Mouse (Mus musculus): ENCODE measurements around the gene Mertk. TPM values are rescaled to one million over a fixed set of nuclear protein-coding genes. Genes with fewer than 3 reads are reported as not detected.

Mertk gene
- polyA plus RNA-seq, 1 experiment = 2.2 TPM

GRCm38 (mm10) chr2:128726626-128727025, 27.9 kb downstream of the Mertk start:
- TF ChIP-seq POLR2A (IDR thresholded peaks at IDR 0.05; ENCODE audit: insufficient read depth, low read length) (no peak), EP300 (IDR thresholded peaks at IDR 0.05; ENCODE audit: insufficient read depth, low read depth, low read length) (no peak), CTCF (IDR thresholded peaks at IDR 0.05; ENCODE audit: low read depth, low read length) (no peak)
- Histone ChIP-seq H3K9ac (ENCODE audit: low read depth, poor library complexity, severe bottlenecking) (no peak overlapping the region), H3K4me3 (ENCODE audit: low read depth, low read length) (no peak overlapping the region), H3K9me3 (replicated peaks; ENCODE audit: control insufficient read depth, insufficient read depth, low read length, poor library complexity, severe bottlenecking) (no peaks in the 10 kb centered on the region), H3K36me3 (ENCODE audit: control insufficient read depth, insufficient read depth, low read length, poor library complexity, severe bottlenecking) (no peaks in the 10 kb centered on the region), H3K4me1 (ENCODE audit: control insufficient read depth, insufficient read depth, low read length) (no peaks in the 10 kb centered on the region), H3K27ac (ENCODE audit: insufficient read depth, low read length) (no peak overlapping the region), H3K27me3 (ENCODE audit: control insufficient read depth, insufficient read depth, low read length, poor library complexity, severe bottlenecking) (no peaks in the 10 kb centered on the region)

DNA sequence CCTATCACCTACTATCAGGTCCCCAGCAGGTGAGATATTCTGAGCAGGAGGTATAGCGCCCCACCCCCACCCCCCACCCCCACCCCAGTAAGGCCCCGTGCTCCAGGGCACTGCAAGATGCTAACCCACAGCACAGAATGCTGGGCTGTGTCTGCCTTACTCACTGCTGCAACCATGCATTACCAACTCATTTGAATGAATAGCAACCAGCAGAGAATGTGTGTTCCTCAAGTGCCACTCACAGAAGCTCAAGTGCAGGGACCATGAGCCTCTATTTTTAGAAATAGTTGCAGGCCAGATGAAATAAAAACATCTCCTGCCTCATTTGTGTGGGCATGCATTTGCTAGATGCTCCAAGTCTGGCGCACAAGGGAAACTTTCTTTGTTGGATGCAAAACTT, 28.8 kb downstream of the Mertk start:
- no peaks in the 10 kb centered on the region for H3K27me3 ChIP-seq (ENCODE audit: control insufficient read depth, insufficient read depth, low read length, poor library complexity, severe bottlenecking)
- H3K36me3 ChIP-seq (ENCODE audit: control insufficient read depth, insufficient read depth, low read length, poor library complexity, severe bottlenecking) = no peaks in the 10 kb centered on the region
- no peak overlapping the region for H3K27ac ChIP-seq (ENCODE audit: insufficient read depth, low read length)
- no peak overlapping the region for H3K4me3 ChIP-seq (ENCODE audit: low read depth, low read length)
- no peaks in the 10 kb centered on the region for H3K9me3 ChIP-seq (replicated peaks; ENCODE audit: control insufficient read depth, insufficient read depth, low read length, poor library complexity, severe bottlenecking)
- TF ChIP-seq POLR2A (IDR thresholded peaks at IDR 0.05; ENCODE audit: insufficient read depth, low read length) = no peak
- no peak overlapping the region for H3K9ac ChIP-seq (ENCODE audit: low read depth, poor library complexity, severe bottlenecking)
- no peaks in the 10 kb centered on the region for H3K4me1 ChIP-seq (ENCODE audit: control insufficient read depth, insufficient read depth, low read length)

GRCm38 (mm10) chr2:128728066-128728465, 29.3 kb downstream of the Mertk start:
- Histone ChIP-seq H3K36me3 (ENCODE audit: control insufficient read depth, insufficient read depth, low read length, poor library complexity, severe bottlenecking) (no peaks in the 10 kb centered on the region), H3K9me3 (replicated peaks; ENCODE audit: control insufficient read depth, insufficient read depth, low read length, poor library complexity, severe bottlenecking) (no peaks in the 10 kb centered on the region), H3K9ac (ENCODE audit: low read depth, poor library complexity, severe bottlenecking) (no peak overlapping the region), H3K4me3 (ENCODE audit: low read depth, low read length) (no peak overlapping the region), H3K27ac (ENCODE audit: insufficient read depth, low read length) (no peak overlapping the region), H3K4me1 (ENCODE audit: control insufficient read depth, insufficient read depth, low read length) (no peaks in the 10 kb centered on the region), H3K27me3 (ENCODE audit: control insufficient read depth, insufficient read depth, low read length, poor library complexity, severe bottlenecking) (no peaks in the 10 kb centered on the region)
- no peak for TF ChIP-seq CTCF (IDR thresholded peaks at IDR 0.05; ENCODE audit: low read depth, low read length)
- TF ChIP-seq POLR2A (IDR thresholded peaks at IDR 0.05; ENCODE audit: insufficient read depth, low read length) = no peak
- no peak for TF ChIP-seq EP300 (IDR thresholded peaks at IDR 0.05; ENCODE audit: insufficient read depth, low read depth, low read length)

DNA sequence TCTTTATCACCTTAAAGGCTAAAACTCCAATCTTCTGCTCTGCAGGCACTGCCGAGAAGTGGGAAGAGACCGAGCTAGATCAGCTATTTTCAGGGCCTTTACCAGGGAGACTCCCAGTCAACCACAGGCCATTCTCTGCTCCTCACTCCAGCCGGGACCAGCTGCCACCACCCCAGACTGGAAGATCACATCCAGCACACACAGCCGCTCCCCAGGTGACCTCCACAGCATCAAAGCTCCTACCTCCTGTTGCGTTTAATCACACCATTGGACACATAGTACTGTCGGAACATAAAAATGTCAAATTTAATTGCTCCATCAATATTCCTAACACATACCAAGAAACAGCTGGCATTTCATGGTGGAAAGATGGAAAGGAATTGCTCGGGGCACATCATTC, 30.4 kb downstream of the Mertk start:
- Histone ChIP-seq H3K4me3 (ENCODE audit: low read depth, low read length) (no peak overlapping the region), H3K9me3 (replicated peaks; ENCODE audit: control insufficient read depth, insufficient read depth, low read length, poor library complexity, severe bottlenecking) (no peaks in the 10 kb centered on the region), H3K36me3 (ENCODE audit: control insufficient read depth, insufficient read depth, low read length, poor library complexity, severe bottlenecking) (no peaks in the 10 kb centered on the region), H3K4me1 (ENCODE audit: control insufficient read depth, insufficient read depth, low read length) (no peaks in the 10 kb centered on the region), H3K27me3 (ENCODE audit: control insufficient read depth, insufficient read depth, low read length, poor library complexity, severe bottlenecking) (no peaks in the 10 kb centered on the region), H3K9ac (ENCODE audit: low read depth, poor library complexity, severe bottlenecking) (no peak overlapping the region), H3K27ac (ENCODE audit: insufficient read depth, low read length) (no peak overlapping the region)
- no peak for TF ChIP-seq CTCF (IDR thresholded peaks at IDR 0.05; ENCODE audit: low read depth, low read length)
- TF ChIP-seq EP300 (IDR thresholded peaks at IDR 0.05; ENCODE audit: insufficient read depth, low read depth, low read length) = no peak
- TF ChIP-seq POLR2A (IDR thresholded peaks at IDR 0.05; ENCODE audit: insufficient read depth, low read length) = no peak

DNA sequence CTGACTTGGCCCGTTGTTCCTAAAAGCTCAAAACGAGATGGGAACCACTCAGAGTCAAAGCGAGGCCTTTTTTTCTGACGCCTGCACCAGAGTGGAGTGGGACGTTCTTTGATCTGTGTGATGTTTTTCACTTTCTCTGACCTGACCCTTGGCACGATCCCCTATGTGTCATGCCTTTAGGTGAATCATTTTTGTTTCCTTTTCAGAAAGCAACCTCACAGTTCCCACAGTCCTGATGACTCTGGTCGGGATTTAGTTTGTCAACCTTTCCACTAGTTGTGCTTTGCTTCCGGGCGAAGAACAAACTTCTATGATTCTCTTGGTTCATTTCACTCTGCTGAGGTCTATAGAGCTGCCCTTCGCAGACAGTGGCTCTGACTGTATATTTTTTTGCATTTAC, 32.8 kb downstream of the Mertk start:
- Histone ChIP-seq H3K36me3 (ENCODE audit: control insufficient read depth, insufficient read depth, low read length, poor library complexity, severe bottlenecking) (no peaks in the 10 kb centered on the region), H3K9ac (ENCODE audit: low read depth, poor library complexity, severe bottlenecking) (no peak overlapping the region), H3K27me3 (ENCODE audit: control insufficient read depth, insufficient read depth, low read length, poor library complexity, severe bottlenecking) (no peaks in the 10 kb centered on the region), H3K9me3 (replicated peaks; ENCODE audit: control insufficient read depth, insufficient read depth, low read length, poor library complexity, severe bottlenecking) (no peaks in the 10 kb centered on the region), H3K27ac (ENCODE audit: insufficient read depth, low read length) (no peak overlapping the region), H3K4me3 (ENCODE audit: low read depth, low read length) (no peak overlapping the region), H3K4me1 (ENCODE audit: control insufficient read depth, insufficient read depth, low read length) (no peaks in the 10 kb centered on the region)
- TF ChIP-seq CTCF (IDR thresholded peaks at IDR 0.05; ENCODE audit: low read depth, low read length) (no peak), EP300 (IDR thresholded peaks at IDR 0.05; ENCODE audit: insufficient read depth, low read depth, low read length) (no peak), POLR2A (IDR thresholded peaks at IDR 0.05; ENCODE audit: insufficient read depth, low read length) (no peak)

GRCm38 (mm10) chr2:128731951-128732350, 33.2 kb downstream of the Mertk start:
- Histone ChIP-seq H3K27me3 (ENCODE audit: control insufficient read depth, insufficient read depth, low read length, poor library complexity, severe bottlenecking) (no peaks in the 10 kb centered on the region), H3K4me3 (ENCODE audit: low read depth, low read length) (no peak overlapping the region), H3K9me3 (replicated peaks; ENCODE audit: control insufficient read depth, insufficient read depth, low read length, poor library complexity, severe bottlenecking) (no peaks in the 10 kb centered on the region), H3K4me1 (ENCODE audit: control insufficient read depth, insufficient read depth, low read length) (no peaks in the 10 kb centered on the region), H3K9ac (ENCODE audit: low read depth, poor library complexity, severe bottlenecking) (no peak overlapping the region), H3K36me3 (ENCODE audit: control insufficient read depth, insufficient read depth, low read length, poor library complexity, severe bottlenecking) (no peaks in the 10 kb centered on the region), H3K27ac (ENCODE audit: insufficient read depth, low read length) (no peak overlapping the region)
- TF ChIP-seq EP300 (IDR thresholded peaks at IDR 0.05; ENCODE audit: insufficient read depth, low read depth, low read length) (no peak), POLR2A (IDR thresholded peaks at IDR 0.05; ENCODE audit: insufficient read depth, low read length) (no peak)
